Mouse (Mus musculus): Measurements from ENCODE around the gene Mcm2. TPM values are rescaled to one million over a fixed set of nuclear protein-coding genes. Genes with fewer than 3 reads are reported as not detected.

Mcm2 gene
- total and polyA plus RNA-seq, 2 experiments from 2014 or later = 25.2 to 38.8 TPM

GRCm38 (mm10) chr6:88857830-88858229 is 40.8 kb downstream of the Mcm2 start:
- WGBS = 52% methylated on average over 6 of the region's 6 CpGs
- 0 out of 2 replicates have a peak, but pooled peaks cover 3% of the 10 kb centered on the region for H3K9me3 ChIP-seq (replicated peaks; ENCODE audit: control insufficient read depth, low read length)
- no peak for TF ChIP-seq EP300 (IDR thresholded peaks at IDR 0.05; ENCODE audit: low read depth)
- no peak for TF ChIP-seq CTCF (IDR thresholded peaks at IDR 0.05; ENCODE audit: low read depth)
- H3K4me3 ChIP-seq (ENCODE audit: low read depth, low read length) = no peak overlapping the region
- H3K4me1 ChIP-seq (ENCODE audit: control insufficient read depth, insufficient read depth) = peaks cover 5% of the 10 kb centered on the region; the same call in 1 of the 2 replicates
- H3K36me3 ChIP-seq (replicated peaks; ENCODE audit: control insufficient read depth, insufficient read depth, low read length) = 0 out of 2 replicates have a peak, but pooled peaks cover 1% of the 10 kb centered on the region
- no peak overlapping the region for H3K4me2 ChIP-seq (ENCODE audit: low read depth, low read length)
- ATAC-seq (ENCODE audit: insufficient read depth, low read depth) (no peak), DNase-seq (ENCODE audit: low spot score) (no peak)
- no peaks in the 10 kb centered on the region for H3K27me3 ChIP-seq (ENCODE audit: control insufficient read depth, insufficient read depth, low read length)
- H3K27ac ChIP-seq (ENCODE audit: low read depth) = peak overlapping the region; percentile 89
- 0 out of 2 replicates have a peak overlapping the region, but pooled peaks have one; percentile 6 for H3K9ac ChIP-seq (replicated peaks; ENCODE audit: low read depth, low read length)

GRCm38 (mm10) chr6:88857249-88857648 is 41.3 kb downstream of the Mcm2 start:
- peak; percentile 89 for DNase-seq (ENCODE audit: low spot score)
- peaks cover 5% of the 10 kb centered on the region; the same call in 1 of the 2 replicates for H3K4me1 ChIP-seq (ENCODE audit: control insufficient read depth, insufficient read depth)
- H3K4me3 ChIP-seq (ENCODE audit: low read depth, low read length) = no peak overlapping the region
- TF ChIP-seq CTCF (IDR thresholded peaks at IDR 0.05; ENCODE audit: low read depth) (peak; percentile 47), EP300 (IDR thresholded peaks at IDR 0.05; ENCODE audit: low read depth) (peak; percentile 56)
- WGBS = 13% methylated on average over 9 of the region's 9 CpGs
- H3K27ac ChIP-seq (ENCODE audit: low read depth) = peak overlapping the region; percentile 89
- ATAC-seq (ENCODE audit: insufficient read depth, low read depth) = peak; percentile 94
- 0 out of 2 replicates have a peak, but pooled peaks cover 3% of the 10 kb centered on the region for H3K9me3 ChIP-seq (replicated peaks; ENCODE audit: control insufficient read depth, low read length)
- H3K9ac ChIP-seq (replicated peaks; ENCODE audit: low read depth, low read length) = peak overlapping the region; percentile 6; the same call in 1 of the 2 replicates
- no peak overlapping the region for H3K4me2 ChIP-seq (ENCODE audit: low read depth, low read length)
- no peaks in the 10 kb centered on the region for H3K36me3 ChIP-seq (replicated peaks; ENCODE audit: control insufficient read depth, insufficient read depth, low read length)
- no peaks in the 10 kb centered on the region for H3K27me3 ChIP-seq (ENCODE audit: control insufficient read depth, insufficient read depth, low read length)

DNA sequence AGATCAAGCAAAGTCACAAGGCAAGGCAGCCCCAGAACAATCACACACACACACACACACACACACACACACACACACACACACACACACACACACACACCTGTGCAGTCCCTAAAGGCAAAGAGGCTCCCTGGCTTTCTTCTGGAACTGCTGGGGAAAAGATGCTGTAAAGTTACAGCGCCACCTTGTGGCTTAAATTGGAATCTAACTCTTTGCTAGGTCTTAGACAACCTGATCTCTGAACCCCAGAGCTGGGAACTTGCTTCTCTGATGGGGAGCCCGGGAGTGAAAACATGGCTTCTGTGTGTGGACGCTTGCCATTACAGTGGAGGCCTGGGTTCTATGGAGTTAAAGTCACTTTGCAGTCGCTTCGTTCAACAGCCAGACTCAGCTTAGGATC is 42.9 kb downstream of the Mcm2 start:
- Histone ChIP-seq H3K4me3 (ENCODE audit: low read depth, low read length) (no peak overlapping the region), H3K9ac (replicated peaks; ENCODE audit: low read depth, low read length) (no peak overlapping the region), H3K27ac (ENCODE audit: low read depth) (no peak overlapping the region), H3K4me1 (ENCODE audit: control insufficient read depth, insufficient read depth) (peaks cover 5% of the 10 kb centered on the region; the same call in 1 of the 2 replicates), H3K4me2 (ENCODE audit: low read depth, low read length) (no peak overlapping the region), H3K9me3 (replicated peaks; ENCODE audit: control insufficient read depth, low read length) (no peaks in the 10 kb centered on the region), H3K36me3 (replicated peaks; ENCODE audit: control insufficient read depth, insufficient read depth, low read length) (no peaks in the 10 kb centered on the region), H3K27me3 (ENCODE audit: control insufficient read depth, insufficient read depth, low read length) (no peaks in the 10 kb centered on the region)
- ATAC-seq (ENCODE audit: insufficient read depth, low read depth) (no peak; the same call in 1 of the 2 replicates), DNase-seq (ENCODE audit: low spot score) (peak; percentile 80)
- TF ChIP-seq EP300 (IDR thresholded peaks at IDR 0.05; ENCODE audit: low read depth) (no peak), CTCF (IDR thresholded peaks at IDR 0.05; ENCODE audit: low read depth) (peak; percentile 79)
- 27% methylated on average over 5 of the region's 5 CpGs for WGBS

DNA sequence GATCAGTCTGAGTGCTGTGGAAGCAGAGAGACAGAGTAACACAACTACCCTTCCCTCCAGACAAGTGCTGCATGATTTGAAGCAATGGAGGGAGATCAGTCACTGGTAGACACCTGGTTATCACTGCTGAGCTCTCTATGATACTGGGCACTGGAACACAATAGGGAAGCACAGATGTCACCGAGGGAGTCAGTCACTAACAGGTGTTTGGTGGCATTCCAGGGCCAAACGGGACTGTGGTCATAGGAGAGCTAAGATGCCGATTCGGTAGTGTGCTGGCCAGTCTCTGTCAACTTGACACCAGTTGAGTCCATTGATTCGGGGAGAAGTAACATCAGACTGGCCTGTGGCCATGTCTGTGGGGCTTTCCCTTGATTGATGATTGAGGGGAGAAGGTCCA is 44.1 kb downstream of the Mcm2 start:
- no peak overlapping the region for H3K4me3 ChIP-seq (ENCODE audit: low read depth, low read length)

DNA sequence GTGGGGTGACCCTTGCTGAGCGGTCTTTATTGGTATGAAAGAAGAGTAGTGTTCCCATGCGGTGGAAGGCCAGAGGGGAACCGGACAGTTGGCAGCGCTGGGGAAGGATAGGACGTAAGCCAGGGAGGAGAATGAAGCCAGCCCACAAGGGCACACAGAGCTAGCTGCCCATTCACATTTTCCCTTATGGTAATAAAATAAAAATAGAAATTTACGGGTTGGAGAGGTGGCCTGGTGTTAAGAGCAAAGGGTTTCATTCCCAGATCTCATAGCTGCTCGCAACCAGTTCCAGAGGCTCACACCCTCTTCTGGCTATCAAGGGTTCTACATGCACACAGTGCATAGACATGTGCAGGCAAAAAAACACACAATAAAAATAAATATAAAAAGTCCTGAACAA is 48.5 kb downstream of the Mcm2 start:
- TF ChIP-seq EP300 (IDR thresholded peaks at IDR 0.05; ENCODE audit: low read depth) (no peak), CTCF (IDR thresholded peaks at IDR 0.05; ENCODE audit: low read depth) (peak; percentile 24; the same call in 1 of the 2 replicates)
- Histone ChIP-seq H3K4me2 (ENCODE audit: low read depth, low read length) (no peak overlapping the region), H3K4me3 (ENCODE audit: low read depth, low read length) (no peak overlapping the region), H3K36me3 (replicated peaks; ENCODE audit: control insufficient read depth, insufficient read depth, low read length) (no peaks in the 10 kb centered on the region), H3K27ac (ENCODE audit: low read depth) (no peak overlapping the region), H3K9ac (replicated peaks; ENCODE audit: low read depth, low read length) (no peak overlapping the region), H3K27me3 (ENCODE audit: control insufficient read depth, insufficient read depth, low read length) (no peaks in the 10 kb centered on the region), H3K4me1 (ENCODE audit: control insufficient read depth, insufficient read depth) (no peaks in the 10 kb centered on the region), H3K9me3 (replicated peaks; ENCODE audit: control insufficient read depth, low read length) (no peaks in the 10 kb centered on the region)
- WGBS = 59% methylated on average over 7 of the region's 7 CpGs
- DNase-seq (ENCODE audit: low spot score) (no peak), ATAC-seq (ENCODE audit: insufficient read depth, low read depth) (peak; percentile 54)

More for the DNA sequence above, 44.1 kb downstream of the Mcm2 start:
- ATAC-seq (ENCODE audit: insufficient read depth, low read depth) (no peak), DNase-seq (ENCODE audit: low spot score) (no peak)
- H3K9ac ChIP-seq (replicated peaks; ENCODE audit: low read depth, low read length) = no peak overlapping the region
- WGBS = 73% methylated on average over 5 of the region's 5 CpGs
- H3K9me3 ChIP-seq (replicated peaks; ENCODE audit: control insufficient read depth, low read length) = no peaks in the 10 kb centered on the region
- H3K4me1 ChIP-seq (ENCODE audit: control insufficient read depth, insufficient read depth) = peaks cover 5% of the 10 kb centered on the region; the same call in 1 of the 2 replicates
- H3K4me2 ChIP-seq (ENCODE audit: low read depth, low read length) = no peak overlapping the region
- no peaks in the 10 kb centered on the region for H3K36me3 ChIP-seq (replicated peaks; ENCODE audit: control insufficient read depth, insufficient read depth, low read length)
- TF ChIP-seq CTCF (IDR thresholded peaks at IDR 0.05; ENCODE audit: low read depth) (no peak), EP300 (IDR thresholded peaks at IDR 0.05; ENCODE audit: low read depth) (no peak)
- no peaks in the 10 kb centered on the region for H3K27me3 ChIP-seq (ENCODE audit: control insufficient read depth, insufficient read depth, low read length)
- H3K27ac ChIP-seq (ENCODE audit: low read depth) = no peak overlapping the region

GRCm38 (mm10) chr6:88849270-88849669 is 49.3 kb downstream of the Mcm2 start:
- no peak overlapping the region for H3K9ac ChIP-seq (replicated peaks; ENCODE audit: low read depth, low read length)
- no peaks in the 10 kb centered on the region for H3K27me3 ChIP-seq (ENCODE audit: control insufficient read depth, insufficient read depth, low read length)
- H3K36me3 ChIP-seq (replicated peaks; ENCODE audit: control insufficient read depth, insufficient read depth, low read length) = no peaks in the 10 kb centered on the region
- no peaks in the 10 kb centered on the region for H3K4me1 ChIP-seq (ENCODE audit: control insufficient read depth, insufficient read depth)
- H3K9me3 ChIP-seq (replicated peaks; ENCODE audit: control insufficient read depth, low read length) = no peaks in the 10 kb centered on the region
- TF ChIP-seq CTCF (IDR thresholded peaks at IDR 0.05; ENCODE audit: low read depth) = peak; percentile 32
- TF ChIP-seq EP300 (IDR thresholded peaks at IDR 0.05; ENCODE audit: low read depth) = no peak
- no peak overlapping the region for H3K4me3 ChIP-seq (ENCODE audit: low read depth, low read length)
- no peak for DNase-seq (ENCODE audit: low spot score)
- no peak for ATAC-seq (ENCODE audit: insufficient read depth, low read depth)
- 0 out of 2 replicates have a peak overlapping the region, but pooled peaks have one; percentile 35 for H3K27ac ChIP-seq (ENCODE audit: low read depth)
- no peak overlapping the region for H3K4me2 ChIP-seq (ENCODE audit: low read depth, low read length)
- WGBS = 48% methylated on average over 4 of the region's 4 CpGs

Measured in heart, postnatal 0 days (tissue).